Mouse (Mus musculus): ENCODE data around the gene Dnaic2.

Gene Dnaic2

DNA sequence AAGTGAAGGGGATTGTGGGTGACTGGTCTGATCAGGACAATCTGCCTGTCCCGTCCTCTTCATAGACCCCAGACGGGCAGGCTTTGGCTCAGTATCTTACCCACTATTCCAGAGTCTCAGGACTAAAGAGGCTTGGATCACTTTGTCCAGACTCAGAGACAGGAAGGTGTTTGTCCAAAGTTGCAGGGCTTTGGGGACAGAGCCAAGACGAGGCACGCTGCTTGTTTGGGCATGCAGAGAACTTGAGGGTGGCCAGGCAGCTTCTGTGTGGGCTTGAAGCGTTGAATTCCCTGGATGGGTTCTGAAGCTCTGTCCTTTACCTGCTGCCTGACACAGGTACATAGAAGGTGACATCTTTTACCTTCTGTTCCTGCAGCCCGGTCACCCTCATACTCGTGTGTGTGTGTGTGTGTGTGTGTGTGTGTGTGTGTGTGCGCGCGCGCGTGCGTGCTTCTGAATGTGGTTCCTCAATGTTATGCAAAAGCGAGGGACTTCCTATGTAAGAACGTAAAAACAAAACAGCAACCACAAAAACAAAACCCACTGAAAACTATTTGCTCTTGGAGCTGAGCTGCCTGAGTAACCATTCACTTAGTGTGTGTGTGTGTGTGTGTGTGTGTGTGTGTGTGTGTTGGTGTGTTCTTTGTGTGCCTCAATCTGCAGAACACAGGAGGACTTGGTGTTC lies 24.8 kb upstream of the Dnaic2 start:
- no peak for DNase-seq

DNA sequence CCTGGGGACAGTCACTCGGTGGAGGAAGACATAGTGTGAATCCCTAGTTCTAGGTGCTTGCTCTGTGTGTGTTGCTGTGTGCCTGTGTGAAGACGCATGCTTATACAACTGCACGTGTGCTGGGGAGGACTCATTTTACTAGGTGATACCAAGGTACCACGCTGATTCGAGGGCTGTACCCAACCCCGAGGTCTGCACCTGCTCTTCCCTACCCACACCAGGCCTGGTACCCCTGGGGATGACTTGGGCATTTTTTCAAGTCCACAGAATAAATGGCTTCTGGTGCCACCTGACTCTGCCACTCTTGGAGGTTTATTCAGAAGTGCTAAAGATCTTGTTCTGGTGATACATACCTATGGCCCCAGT lies 24.2 kb upstream of the Dnaic2 start:
- DNase-seq = no peak

DNA sequence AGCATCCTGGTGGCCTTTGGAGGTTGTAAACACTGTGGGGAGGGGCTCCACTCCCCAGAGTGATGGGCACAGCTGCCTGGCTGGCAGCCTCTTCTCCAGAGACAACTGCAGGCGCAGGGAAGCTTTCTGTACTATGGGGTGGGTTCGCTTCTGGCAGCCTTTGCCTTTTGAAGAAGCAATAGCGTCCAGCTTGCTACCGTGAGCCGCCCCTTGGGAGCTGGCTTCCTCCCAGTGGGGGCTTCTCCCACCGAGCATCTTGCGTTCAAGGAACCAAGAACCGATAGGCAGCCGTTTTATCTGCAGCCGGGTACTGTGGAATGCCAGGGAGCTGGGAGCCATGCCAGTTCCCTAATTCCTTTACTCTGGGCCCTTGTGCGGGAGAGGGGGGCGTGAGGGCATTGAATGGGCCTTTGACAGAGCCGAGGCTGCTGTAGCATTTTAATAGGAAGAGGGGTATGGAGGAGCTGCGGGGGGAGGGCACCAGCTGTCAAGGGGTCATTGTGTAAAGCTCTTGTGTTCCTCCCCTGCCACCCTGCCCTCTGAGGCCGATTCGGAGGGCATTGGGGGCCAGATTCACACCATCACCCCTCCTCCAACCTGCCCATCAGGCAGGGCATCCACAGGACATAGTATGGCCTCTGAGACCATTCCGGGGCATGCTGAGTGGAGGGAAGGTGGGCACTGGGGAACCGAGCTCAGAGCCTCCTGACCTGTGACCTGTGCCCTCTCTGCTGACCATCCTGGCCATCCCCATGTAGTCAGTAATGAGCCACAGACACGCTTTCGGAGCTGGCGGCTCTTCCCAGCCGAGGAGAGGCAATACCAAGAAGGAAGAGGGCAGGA lies 22.9 kb upstream of the Dnaic2 start:
- DNase-seq = no peak

DNA sequence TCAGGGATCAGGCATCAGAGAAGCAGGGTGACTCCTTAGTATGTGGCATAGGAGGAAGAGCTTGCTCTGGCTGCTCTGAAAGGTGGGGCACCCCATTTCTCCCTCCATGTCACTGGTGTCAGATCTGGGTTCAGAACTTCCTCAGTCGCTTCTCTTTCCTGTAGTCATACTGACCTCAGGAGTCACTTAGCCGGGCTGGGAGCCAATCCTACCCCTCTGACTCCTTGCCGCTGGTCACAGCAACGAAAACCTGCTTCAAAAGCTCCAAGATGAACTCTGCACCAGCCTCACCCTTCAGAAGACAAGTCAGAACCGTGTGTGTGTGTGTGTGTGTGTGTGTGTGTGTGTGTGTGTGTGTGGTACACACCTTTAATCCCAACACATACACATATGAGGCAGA lies 20.9 kb upstream of the Dnaic2 start:
- DNase-seq = no peak

- no peak for DNase-seq
Measured at GRCm38 (mm10) chr11:114711393-114711792, 15.8 kb upstream of the Dnaic2 start.

GRCm38 (mm10) chr11:114711861-114712260 lies 15.3 kb upstream of the Dnaic2 start:
- no peak for DNase-seq

- DNase-seq = no peak
Measured at GRCm38 (mm10) chr11:114714526-114714925, 12.7 kb upstream of the Dnaic2 start.

DNA sequence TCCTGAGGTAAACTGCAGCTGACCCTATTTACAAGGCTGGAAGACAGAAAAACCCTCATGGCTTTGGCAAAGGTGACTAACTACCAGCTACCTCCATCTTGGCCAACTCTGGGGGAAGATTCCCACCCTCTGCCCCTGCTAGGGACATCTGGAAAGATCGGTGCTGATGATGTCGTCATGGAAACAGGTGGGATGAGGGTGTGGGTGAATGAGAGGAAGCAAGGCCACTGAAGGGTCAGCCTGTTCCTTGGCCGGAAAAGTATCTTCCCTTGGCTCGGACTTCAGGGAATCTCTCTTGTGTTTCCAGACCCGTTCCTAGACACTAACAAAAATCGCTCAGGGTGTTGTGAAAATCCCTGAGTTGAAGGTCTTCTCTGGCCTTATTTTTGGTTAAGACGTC lies 11.7 kb upstream of the Dnaic2 start:
- no peak for DNase-seq

DNA sequence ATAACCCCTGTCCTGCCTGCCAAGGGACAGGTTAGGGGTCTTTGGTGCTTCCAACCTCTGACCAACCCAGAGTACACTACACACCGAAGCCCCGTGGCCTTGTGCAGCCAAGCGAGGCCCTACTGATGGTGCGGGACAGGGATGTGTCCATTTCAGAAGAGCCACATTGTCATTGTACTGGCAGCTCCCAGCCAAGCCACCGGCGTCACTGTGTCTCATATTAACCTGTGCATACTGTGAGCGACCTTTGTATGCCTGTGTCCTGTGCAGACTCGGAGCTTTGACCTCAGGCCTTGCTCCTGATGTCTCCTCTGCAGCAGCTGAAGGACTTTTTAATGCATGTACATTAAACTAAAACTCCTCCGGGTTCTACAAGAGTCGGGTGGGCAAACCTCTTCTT lies 6.7 kb upstream of the Dnaic2 start:
- peak in 1 of 2 experiments; percentile 8 for DNase-seq

GRCm38 (mm10) chr11:114722438-114722837 lies 4.8 kb upstream of the Dnaic2 start:
- DNase-seq = no peak

DNA sequence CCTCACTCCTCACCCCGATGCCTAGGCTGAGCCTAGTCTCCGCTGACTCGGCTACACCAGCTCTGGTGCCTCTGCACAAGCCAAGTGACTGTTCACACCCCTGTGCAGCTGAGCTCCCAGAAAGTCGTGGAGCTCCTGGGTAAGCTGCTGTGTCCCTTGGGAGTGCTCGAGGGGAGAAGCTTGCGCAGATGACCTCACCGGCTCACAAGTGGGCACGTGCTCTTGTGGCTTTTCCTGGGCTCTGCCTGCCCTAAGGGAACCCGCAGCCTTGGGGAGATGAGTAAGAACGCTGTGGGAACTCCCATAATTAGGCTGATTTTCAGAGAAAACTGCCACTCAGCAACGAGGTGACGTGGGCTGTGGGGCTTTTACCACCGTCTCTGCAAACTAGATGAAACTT lies 4.2 kb upstream of the Dnaic2 start:
- no peak for DNase-seq

DNA sequence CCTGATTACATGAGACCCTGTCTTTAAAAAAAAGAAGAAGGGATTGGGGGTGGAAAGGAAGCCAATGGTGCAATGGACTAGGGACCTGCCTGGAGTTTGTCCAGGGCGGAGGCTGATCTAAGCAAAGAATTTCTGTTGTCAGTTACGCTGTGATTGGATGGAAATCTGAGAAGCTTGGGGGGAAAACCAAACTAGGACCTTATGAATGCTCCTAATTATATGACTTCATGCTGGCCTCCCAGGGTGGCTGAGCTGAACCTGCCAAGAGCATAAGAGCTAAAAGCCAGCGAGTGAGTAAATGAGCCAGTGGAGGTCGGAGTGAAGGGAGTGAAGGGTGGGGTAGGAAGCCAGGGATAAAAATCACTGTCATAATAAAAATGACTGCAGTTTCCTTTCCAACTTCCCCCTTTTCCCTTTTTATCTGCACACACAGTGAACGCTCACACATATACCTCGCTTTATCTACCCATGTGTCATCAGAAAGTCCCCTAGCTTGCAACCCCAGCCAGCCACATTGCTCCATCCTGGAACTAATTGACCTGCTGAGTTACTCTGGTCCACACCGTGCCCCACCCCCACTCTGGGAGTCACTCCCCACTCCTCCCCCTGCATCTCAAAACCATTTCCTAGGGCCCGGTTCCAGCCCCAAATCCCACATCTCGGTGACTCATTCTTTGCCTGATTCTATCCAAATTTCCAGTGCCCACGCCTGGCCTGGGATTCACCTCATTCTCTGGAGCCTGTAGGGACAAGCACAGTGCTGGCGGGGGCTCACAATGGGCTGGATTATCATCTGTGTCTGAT lies 2.2 kb upstream of the Dnaic2 start:
- DNase-seq = no peak

- no peak for DNase-seq
Measured at GRCm38 (mm10) chr11:114727826-114728186, 598 bp downstream of the Dnaic2 start.

DNA sequence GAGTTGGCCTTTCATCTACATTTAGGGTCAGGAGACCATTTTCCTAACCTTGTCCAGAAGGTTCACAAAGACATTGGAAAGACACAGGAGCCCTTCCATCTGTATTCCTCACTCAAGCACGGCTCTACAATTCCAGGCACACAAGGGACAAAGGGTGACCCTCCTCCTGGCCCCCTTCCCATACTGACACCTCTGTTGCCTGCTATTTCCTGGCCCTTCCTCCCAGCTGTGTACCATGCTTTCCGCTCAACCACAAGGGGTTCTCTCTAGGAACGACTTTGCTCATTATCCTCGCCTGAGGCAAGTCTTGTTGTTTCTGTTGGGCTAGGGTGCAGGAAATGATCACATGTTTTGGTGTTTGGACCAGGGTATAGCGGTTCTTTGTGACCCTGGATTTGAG lies 1.1 kb downstream of the Dnaic2 start:
- no peak for DNase-seq

DNA sequence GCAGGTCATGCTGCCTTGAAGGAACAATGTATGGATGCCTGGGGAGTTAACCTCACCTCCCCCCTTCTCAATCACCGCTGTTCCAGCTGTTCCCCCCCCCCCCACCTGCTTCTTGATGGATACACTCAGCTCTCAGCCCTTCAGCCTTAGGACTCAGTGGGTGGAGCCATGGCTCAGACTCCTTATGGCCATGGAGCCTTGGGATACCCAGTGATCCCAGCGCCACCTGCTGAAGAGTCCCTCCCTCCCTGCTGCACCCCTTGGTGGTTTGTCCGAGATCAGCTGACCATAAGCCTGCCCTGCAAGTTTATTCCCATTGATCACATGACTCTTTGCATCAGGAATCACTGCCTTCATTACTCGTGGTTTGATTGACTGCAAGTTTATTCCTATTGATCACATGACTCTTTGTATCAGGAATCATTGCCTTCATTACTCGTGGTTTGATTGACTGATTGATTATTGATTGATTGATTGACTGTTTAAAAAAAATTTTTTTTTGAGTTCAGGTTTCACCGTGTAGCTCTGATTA lies 2.7 kb downstream of the Dnaic2 start:
- no peak for DNase-seq

- no peak for DNase-seq
Measured at GRCm38 (mm10) chr11:114731711-114732110, 4.5 kb downstream of the Dnaic2 start.

- DNase-seq = no peak
Measured at GRCm38 (mm10) chr11:114732890-114733289, 5.7 kb downstream of the Dnaic2 start.

- DNase-seq = no peak
Measured at GRCm38 (mm10) chr11:114736111-114736510, 8.9 kb downstream of the Dnaic2 start.

DNA sequence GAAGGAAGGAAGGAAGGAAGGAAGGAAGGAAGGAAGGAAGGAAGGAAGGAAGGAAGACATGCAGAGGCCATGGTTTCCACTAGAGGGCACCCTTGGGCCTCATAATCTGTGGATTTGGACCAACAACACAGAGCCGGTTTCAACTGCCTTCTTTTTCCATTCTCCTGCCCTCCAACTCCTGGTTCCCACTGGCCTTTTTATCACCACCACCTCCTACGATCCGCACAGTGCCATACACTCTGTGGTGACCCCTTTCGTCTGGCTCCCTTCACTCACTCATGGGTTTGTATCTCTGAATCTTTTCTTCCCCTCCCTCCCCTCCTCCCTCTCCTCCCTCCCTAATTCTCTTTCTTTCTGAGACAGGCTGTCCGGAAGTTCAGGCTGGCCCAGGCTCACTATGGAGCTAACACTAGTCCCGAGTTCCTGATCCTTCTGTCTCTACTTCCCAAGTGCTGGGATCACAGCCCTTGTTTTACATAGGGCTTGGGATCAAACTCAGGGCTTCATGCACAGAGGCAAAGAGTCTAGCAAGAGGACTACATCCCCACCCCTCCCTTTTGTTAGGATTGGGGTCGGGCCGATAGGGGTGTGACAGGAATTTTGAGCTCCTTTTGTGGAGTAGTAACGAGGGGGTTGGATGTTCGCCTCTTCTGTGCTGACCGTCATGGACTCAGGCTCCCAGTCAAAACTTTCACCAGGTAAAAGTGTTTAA lies 9.9 kb downstream of the Dnaic2 start:
- peak; percentile 63 to 79 for DNase-seq

GRCm38 (mm10) chr11:114740598-114740997 lies 13.4 kb downstream of the Dnaic2 start:
- peak in 1 of 2 experiments; percentile 14 for DNase-seq

- no peak for DNase-seq
Measured at GRCm38 (mm10) chr11:114741451-114741850, 14.2 kb downstream of the Dnaic2 start.

GRCm38 (mm10) chr11:114745134-114745533 lies 17.9 kb downstream of the Dnaic2 start:
- peak; percentile 87 to 97 for DNase-seq

Measured in kidney, postnatal 36 days (tissue).